Mouse (Mus musculus) liver, postnatal 0 days (tissue): ENCODE results near the gene Fbxw17.
"Not testable (repeated sequence)": the region's sequence is repeated elsewhere in the genome, so short reads cannot be mapped to it uniquely, and the experiment has no call there.

ENCODE experiments used
- CTCF ChIP-seq: sonication (generic); IDR thresholded peaks from 2 replicates; pipeline ENCODE4 v1.5.1; 2016; ENCODE audit warnings: antibody characterized with exemption, low read depth
- EP300 ChIP-seq: IDR thresholded peaks from 2 replicates; pipeline ENCODE4 v1.6.1; 2016; ENCODE audit warnings: antibody characterized with exemption, low read depth, mild to moderate bottlenecking

DNA sequence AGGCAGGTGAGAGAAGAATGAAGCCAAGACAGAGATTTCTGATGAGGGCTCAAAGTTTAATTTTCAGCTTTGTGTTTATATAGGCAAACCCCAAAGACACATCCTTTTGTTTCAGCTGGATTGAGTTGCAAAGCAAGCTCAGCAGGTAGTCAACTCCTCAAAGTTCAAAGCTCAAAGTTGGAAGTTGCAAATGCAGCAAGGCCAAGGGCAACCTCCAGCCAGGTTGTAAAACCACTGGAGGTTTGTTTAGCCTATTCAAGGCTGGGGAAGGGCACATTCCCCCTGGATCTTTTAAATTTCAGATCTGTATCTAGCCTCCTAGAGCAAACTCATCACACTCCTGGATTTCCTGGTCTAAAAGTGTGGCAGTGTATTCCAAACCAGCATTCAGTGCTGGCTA, 28.5 kb upstream of the Fbxw17 start:
- TF ChIP-seq EP300, CTCF: not testable (repeated sequence)
